Mouse (Mus musculus): ENCODE measurements at regions not wholly inside any gene's neighbourhood (a gene's known extent, or its start where the extent isn't known, plus 50 kb on each side); places are given as distances from the start of the nearest gene placed in this dataset.

GRCm38 (mm10) chr17:9905501-9906462 lies 236.3 kb upstream of the Pabpc6 start:
- DNase-seq (ENCODE audit: low spot score): no peak

- DNase-seq (ENCODE audit: low spot score): no peak
These were observed 235.0 kb upstream of the Pabpc6 start for GRCm38 (mm10) chr17:9904525-9904991.

GRCm38 (mm10) chr17:9903313-9903712 lies 233.8 kb upstream of the Pabpc6 start:
- DNase-seq (ENCODE audit: low spot score): no peak

GRCm38 (mm10) chr17:9896964-9897363 lies 227.4 kb upstream of the Pabpc6 start:
- no peak for DNase-seq (ENCODE audit: low spot score)

GRCm38 (mm10) chr17:9895686-9896082 lies 226.2 kb upstream of the Pabpc6 start:
- no peak for DNase-seq (ENCODE audit: low spot score)

GRCm38 (mm10) chr17:9894828-9895685 lies 225.5 kb upstream of the Pabpc6 start:
- peak; percentile 16 for DNase-seq (ENCODE audit: low spot score)

- no peak for DNase-seq (ENCODE audit: low spot score)
These were observed 224.4 kb upstream of the Pabpc6 start for GRCm38 (mm10) chr17:9893966-9894365.

- no peak for DNase-seq (ENCODE audit: low spot score)
These were observed 223.3 kb upstream of the Pabpc6 start for GRCm38 (mm10) chr17:9892776-9893175.

- no peak for DNase-seq (ENCODE audit: low spot score)
These were observed 222.6 kb upstream of the Pabpc6 start for GRCm38 (mm10) chr17:9892141-9892540.

GRCm38 (mm10) chr17:9888494-9888893 lies 219.0 kb upstream of the Pabpc6 start:
- DNase-seq (ENCODE audit: low spot score): no peak

- no peak for DNase-seq (ENCODE audit: low spot score)
These were observed 215.6 kb upstream of the Pabpc6 start for GRCm38 (mm10) chr17:9885110-9885509.

GRCm38 (mm10) chr17:9882639-9883226 lies 213.2 kb upstream of the Pabpc6 start:
- no peak for DNase-seq (ENCODE audit: low spot score)

GRCm38 (mm10) chr17:9879556-9880206 lies 210.2 kb upstream of the Pabpc6 start:
- DNase-seq (ENCODE audit: low spot score): no peak

- no peak for DNase-seq (ENCODE audit: low spot score)
These were observed 204.2 kb upstream of the Pabpc6 start for GRCm38 (mm10) chr17:9873695-9874094.

- DNase-seq (ENCODE audit: low spot score): no peak
These were observed 200.7 kb upstream of the Pabpc6 start for GRCm38 (mm10) chr17:9870237-9870636.

GRCm38 (mm10) chr17:9868747-9869281 lies 199.3 kb upstream of the Pabpc6 start:
- DNase-seq (ENCODE audit: low spot score): no peak

GRCm38 (mm10) chr17:9864254-9864653 lies 194.7 kb upstream of the Pabpc6 start:
- DNase-seq (ENCODE audit: low spot score): no peak

GRCm38 (mm10) chr17:9861923-9862854 lies 192.7 kb upstream of the Pabpc6 start:
- no peak for DNase-seq (ENCODE audit: low spot score)

GRCm38 (mm10) chr17:9861346-9861745 lies 191.8 kb upstream of the Pabpc6 start:
- DNase-seq (ENCODE audit: low spot score): no peak

All from ovary, postnatal 14 days (tissue).